ENCODE assay signal across 8 mouse cellular contexts in genomic region chr5:99613321-99614118, GRCm38 (mm10).
DNase-seq lines count a peak whose midpoint lies in the region; ATAC-seq and TF ChIP-seq lines count a peak whose summit lies in the region.

No protein-coding gene starts in this region.

- no peaks in the 10 kb centered on the region for H3K27me3 ChIP-seq in embryonic facial prominence, embryonic 11.5 days (ENCODE audit: control insufficient read depth, insufficient read depth, low read length)
- H3K27me3 ChIP-seq in intestine, embryonic 16.5 days (replicated peaks; ENCODE audit: control insufficient read depth, insufficient read depth, low read length), result 0 out of 2 replicates have a peak, but pooled peaks cover 3% of the 10 kb centered on the region
- H3K27me3 ChIP-seq in neural tube, embryonic 14.5 days (ENCODE audit: control insufficient read depth, insufficient read depth, low read length), result no peaks in the 10 kb centered on the region

- ATAC-seq in embryonic facial prominence, embryonic 11.5 days (replicated peaks; ENCODE audit: insufficient number of reproducible peaks, low FRiP score, low TSS enrichment, low read depth), result peak; percentile 47; the same call in 1 of the 2 replicates
- ATAC-seq in intestine, embryonic 16.5 days, result peak; percentile 26
- peak; percentile 69 for ATAC-seq in neural tube, embryonic 14.5 days (ENCODE audit: low read depth)

- 0 out of 2 replicates have a peak overlapping the region, but pooled peaks have one; percentile 10 for H3K9ac ChIP-seq in embryonic facial prominence, embryonic 11.5 days (replicated peaks; ENCODE audit: low read length)
- peak overlapping the region; percentile 42; the same call in 1 of the 2 replicates for H3K9ac ChIP-seq in intestine, embryonic 16.5 days (ENCODE audit: low read depth, low read length)
- peak overlapping the region; percentile 34; the same call in 1 of the 2 replicates for H3K9ac ChIP-seq in neural tube, embryonic 14.5 days (replicated peaks; ENCODE audit: low read depth, low read length)

- no peaks in the 10 kb centered on the region for H3K36me3 ChIP-seq in embryonic facial prominence, embryonic 11.5 days (replicated peaks; ENCODE audit: control insufficient read depth, insufficient read depth, low read depth, low read length)
- H3K36me3 ChIP-seq in intestine, embryonic 16.5 days (ENCODE audit: control insufficient read depth, insufficient read depth, low read length), result no peaks in the 10 kb centered on the region
- H3K36me3 ChIP-seq in neural tube, embryonic 14.5 days (ENCODE audit: control insufficient read depth, insufficient read depth, low read length), result no peaks in the 10 kb centered on the region

- intact Hi-C loops in left cerebral cortex, postnatal 10 days (cut with DNase I), result no loop called here

- under 1% methylated on average over 24 of the region's 24 CpGs for WGBS in embryonic facial prominence, embryonic 11.5 days
- WGBS in intestine, embryonic 16.5 days, result 6% methylated on average over 24 of the region's 24 CpGs
- under 1% methylated on average over 24 of the region's 24 CpGs for WGBS in neural tube, embryonic 14.5 days

- no peak for TF ChIP-seq CTCF in layer of hippocampus, adult 2 months (conservative IDR thresholded peaks at IDR 0.05)

- no peak overlapping the region for H3K27ac ChIP-seq in layer of hippocampus, adult 2 months
- no peak overlapping the region for H3K27ac ChIP-seq in embryonic facial prominence, embryonic 11.5 days (replicated peaks; ENCODE audit: low read depth, low read length)
- H3K27ac ChIP-seq in intestine, embryonic 16.5 days (ENCODE audit: low read length), result no peak overlapping the region
- peak overlapping the region; percentile 70 for H3K27ac ChIP-seq in neural tube, embryonic 14.5 days (ENCODE audit: low read depth, low read length)

- peak overlapping the region; percentile 47 for H3K4me3 ChIP-seq in layer of hippocampus, adult 2 months
- no peak overlapping the region for H3K4me3 ChIP-seq in embryonic facial prominence, embryonic 11.5 days (ENCODE audit: low read depth, low read length)
- 0 out of 2 replicates have a peak overlapping the region, but pooled peaks have one; percentile 13 for H3K4me3 ChIP-seq in intestine, embryonic 16.5 days (ENCODE audit: low read length)
- no peak overlapping the region; the same call in 1 of the 2 replicates for H3K4me3 ChIP-seq in neural tube, embryonic 14.5 days (ENCODE audit: low read depth, low read length)

- peaks cover 3% of the 10 kb centered on the region; the same call in 1 of the 2 replicates for H3K4me1 ChIP-seq in embryonic facial prominence, embryonic 11.5 days (ENCODE audit: control insufficient read depth, insufficient read depth, low read length)
- peaks cover 10% of the 10 kb centered on the region for H3K4me1 ChIP-seq in intestine, embryonic 16.5 days (ENCODE audit: control insufficient read depth, insufficient read depth, low read length)
- peaks cover 13% of the 10 kb centered on the region for H3K4me1 ChIP-seq in neural tube, embryonic 14.5 days (ENCODE audit: control insufficient read depth, insufficient read depth, low read length)

- DNase-seq in layer of hippocampus, adult 2 months (ENCODE audit: low spot score in 2 of 2), result peak in 1 of 2 experiments; percentile 11
- no peak for DNase-seq in layer of hippocampus, postnatal 36 days
- DNase-seq in embryonic facial prominence, embryonic 11.5 days (ENCODE audit: low spot score), result peak; percentile 61
- no peak for DNase-seq in spleen, postnatal 14 days (ENCODE audit: low spot score in 2 of 2)
- DNase-seq in lung, postnatal 4 days, result no peak
- no peak for DNase-seq in left cerebral cortex, postnatal 10 days (ENCODE audit: extremely low spot score in 1 of 2, low spot score in 2 of 2)

- peak overlapping the region; percentile 40 for H3K4me2 ChIP-seq in embryonic facial prominence, embryonic 11.5 days (ENCODE audit: low read depth, low read length)
- peak overlapping the region; percentile 39 for H3K4me2 ChIP-seq in intestine, embryonic 16.5 days (ENCODE audit: low read depth, low read length)
- peak overlapping the region; percentile 33 for H3K4me2 ChIP-seq in neural tube, embryonic 14.5 days (ENCODE audit: low read depth, low read length)

- H3K9me3 ChIP-seq in embryonic facial prominence, embryonic 11.5 days (replicated peaks; ENCODE audit: control insufficient read depth, low read length), result no peaks in the 10 kb centered on the region
- peaks cover 3% of the 10 kb centered on the region for H3K9me3 ChIP-seq in intestine, embryonic 16.5 days (ENCODE audit: control insufficient read depth, low read length)
- no peaks in the 10 kb centered on the region for H3K9me3 ChIP-seq in neural tube, embryonic 14.5 days (ENCODE audit: control insufficient read depth, low read length)

Comparison
In these comparisons a context has a peak if more than half of its experiments do, and no peak if none do; other contexts are left out.
1. H3K4me3 ChIP-seq: peak in layer of hippocampus, adult 2 months (single experiment) and intestine, embryonic 16.5 days (single experiment); none in embryonic facial prominence, embryonic 11.5 days (single experiment) and neural tube, embryonic 14.5 days (single experiment).
2. Peak in every context shown above with its lines, with median percentiles within 50 percentile points of each other: ATAC-seq, H3K4me2 ChIP-seq and H3K9ac ChIP-seq.